Mouse (Mus musculus): ENCODE results near the gene Duoxa1. TPM values are rescaled to one million over a fixed set of nuclear protein-coding genes. Genes with fewer than 3 reads are reported as not detected.

The Duoxa1 gene
- polyA plus RNA-seq, 1 experiment, result 0.10 TPM

DNA sequence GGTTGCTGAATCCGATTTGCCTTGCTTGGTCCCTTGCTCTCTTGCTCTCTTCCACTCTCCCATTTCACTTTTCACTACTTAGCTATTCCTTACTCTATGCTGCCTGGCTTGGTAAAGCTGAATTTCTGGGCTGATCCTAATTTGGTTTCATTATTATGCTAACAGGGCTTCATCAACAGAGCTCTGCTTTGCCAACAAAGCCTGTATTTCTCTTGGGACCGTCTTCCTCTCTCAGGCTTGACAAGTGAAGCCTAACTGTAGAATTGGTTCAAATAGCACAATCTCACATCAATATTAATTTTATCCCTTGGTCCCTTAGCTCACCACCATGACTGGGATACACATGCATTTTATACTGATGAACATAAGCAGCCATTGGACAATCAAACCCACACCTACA lies 2.0 kb downstream of the Duoxa1 start:
- TF ChIP-seq CTCF (IDR thresholded peaks at IDR 0.05; ENCODE audit: extremely low read depth, insufficient read depth, low read length) (no peak), POLR2A (IDR thresholded peaks at IDR 0.05; ENCODE audit: extremely low read depth, insufficient read depth, low read length) (no peak)
- Histone ChIP-seq H3K4me3 (ENCODE audit: insufficient read depth, low read length) (no peak overlapping the region), H3K4me1 (ENCODE audit: control insufficient read depth, insufficient read depth, low read length) (no peaks in the 10 kb centered on the region; the same call in 1 of the 2 replicates), H3K27ac (ENCODE audit: insufficient read depth, low read length) (no peak overlapping the region)

DNA sequence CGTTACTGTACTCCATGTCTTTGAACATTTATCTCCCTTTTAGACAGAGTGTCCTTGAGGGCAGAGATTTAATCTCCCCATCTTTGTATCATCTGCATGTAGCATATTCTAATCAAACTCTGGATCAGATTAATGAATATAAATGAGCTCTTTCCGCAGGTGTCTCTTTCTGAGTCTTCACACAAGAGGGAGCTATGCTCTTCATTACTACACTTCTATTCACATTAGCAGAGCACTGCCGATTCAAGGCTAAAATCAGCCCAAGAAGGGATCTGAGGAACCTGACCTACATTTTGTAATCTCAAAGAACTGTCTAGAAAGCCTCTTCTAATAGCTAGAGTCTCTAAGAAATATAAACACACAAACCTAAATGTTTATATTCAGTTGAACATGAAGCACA lies 3.9 kb downstream of the Duoxa1 start:
- Histone ChIP-seq H3K4me1 (ENCODE audit: control insufficient read depth, insufficient read depth, low read length) (no peaks in the 10 kb centered on the region; the same call in 1 of the 2 replicates), H3K4me3 (ENCODE audit: insufficient read depth, low read length) (no peak overlapping the region), H3K27ac (ENCODE audit: insufficient read depth, low read length) (no peak overlapping the region)
- TF ChIP-seq CTCF (IDR thresholded peaks at IDR 0.05; ENCODE audit: extremely low read depth, insufficient read depth, low read length) (no peak), POLR2A (IDR thresholded peaks at IDR 0.05; ENCODE audit: extremely low read depth, insufficient read depth, low read length) (no peak)

DNA sequence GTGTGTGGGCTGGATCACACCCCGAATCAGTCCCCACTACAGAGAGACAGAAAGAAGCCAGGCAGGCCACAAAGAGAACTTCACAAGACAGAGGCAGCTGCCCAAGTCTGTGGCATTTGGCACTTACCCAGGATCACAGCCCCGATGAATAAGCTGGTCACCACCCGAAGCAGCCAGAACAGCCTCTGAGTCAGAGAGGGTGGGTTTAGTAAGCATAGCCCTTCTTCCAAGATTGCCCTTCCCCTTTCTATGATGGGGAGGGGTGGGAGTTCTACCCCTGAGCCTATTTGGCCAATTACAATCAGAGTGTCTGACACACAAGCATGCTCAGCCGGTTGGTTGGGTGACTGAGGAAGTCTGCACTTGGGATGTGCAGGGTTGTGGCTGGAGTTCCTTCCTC lies 7.3 kb downstream of the Duoxa1 start:
- Histone ChIP-seq H3K27ac (ENCODE audit: insufficient read depth, low read length) (no peak overlapping the region), H3K4me3 (ENCODE audit: insufficient read depth, low read length) (no peak overlapping the region), H3K4me1 (ENCODE audit: control insufficient read depth, insufficient read depth, low read length) (peaks cover under 1% of the 10 kb centered on the region; the same call in 1 of the 2 replicates)
- TF ChIP-seq POLR2A (IDR thresholded peaks at IDR 0.05; ENCODE audit: extremely low read depth, insufficient read depth, low read length), result no peak
- TF ChIP-seq CTCF (IDR thresholded peaks at IDR 0.05; ENCODE audit: extremely low read depth, insufficient read depth, low read length), result no peak

GRCm38 (mm10) chr2:122305097-122305892 lies 8.2 kb downstream of the Duoxa1 start:
- H3K4me1 ChIP-seq (ENCODE audit: control insufficient read depth, insufficient read depth, low read length), result peaks cover 2% of the 10 kb centered on the region; the same call in 1 of the 2 replicates
- no peak overlapping the region for H3K4me3 ChIP-seq (ENCODE audit: insufficient read depth, low read length)
- no peak for TF ChIP-seq POLR2A (IDR thresholded peaks at IDR 0.05; ENCODE audit: extremely low read depth, insufficient read depth, low read length)
- no peak for TF ChIP-seq CTCF (IDR thresholded peaks at IDR 0.05; ENCODE audit: extremely low read depth, insufficient read depth, low read length)
- no peak overlapping the region for H3K27ac ChIP-seq (ENCODE audit: insufficient read depth, low read length)

- TF ChIP-seq CTCF (IDR thresholded peaks at IDR 0.05; ENCODE audit: extremely low read depth, insufficient read depth, low read length) (no peak), POLR2A (IDR thresholded peaks at IDR 0.05; ENCODE audit: extremely low read depth, insufficient read depth, low read length) (no peak)
- no peak overlapping the region for H3K27ac ChIP-seq (ENCODE audit: insufficient read depth, low read length)
- peaks cover 2% of the 10 kb centered on the region; the same call in 1 of the 2 replicates for H3K4me1 ChIP-seq (ENCODE audit: control insufficient read depth, insufficient read depth, low read length)
- H3K4me3 ChIP-seq (ENCODE audit: insufficient read depth, low read length), result no peak overlapping the region
Measured at GRCm38 (mm10) chr2:122304544-122304943, 9.0 kb downstream of the Duoxa1 start.

GRCm38 (mm10) chr2:122302574-122303241 lies 10.8 kb downstream of the Duoxa1 start:
- TF ChIP-seq CTCF (IDR thresholded peaks at IDR 0.05; ENCODE audit: extremely low read depth, insufficient read depth, low read length) (peak; percentile 73), POLR2A (IDR thresholded peaks at IDR 0.05; ENCODE audit: extremely low read depth, insufficient read depth, low read length) (no peak)
- Histone ChIP-seq H3K4me1 (ENCODE audit: control insufficient read depth, insufficient read depth, low read length) (peaks cover 2% of the 10 kb centered on the region; the same call in 1 of the 2 replicates), H3K27ac (ENCODE audit: insufficient read depth, low read length) (no peak overlapping the region), H3K4me3 (ENCODE audit: insufficient read depth, low read length) (no peak overlapping the region)

DNA sequence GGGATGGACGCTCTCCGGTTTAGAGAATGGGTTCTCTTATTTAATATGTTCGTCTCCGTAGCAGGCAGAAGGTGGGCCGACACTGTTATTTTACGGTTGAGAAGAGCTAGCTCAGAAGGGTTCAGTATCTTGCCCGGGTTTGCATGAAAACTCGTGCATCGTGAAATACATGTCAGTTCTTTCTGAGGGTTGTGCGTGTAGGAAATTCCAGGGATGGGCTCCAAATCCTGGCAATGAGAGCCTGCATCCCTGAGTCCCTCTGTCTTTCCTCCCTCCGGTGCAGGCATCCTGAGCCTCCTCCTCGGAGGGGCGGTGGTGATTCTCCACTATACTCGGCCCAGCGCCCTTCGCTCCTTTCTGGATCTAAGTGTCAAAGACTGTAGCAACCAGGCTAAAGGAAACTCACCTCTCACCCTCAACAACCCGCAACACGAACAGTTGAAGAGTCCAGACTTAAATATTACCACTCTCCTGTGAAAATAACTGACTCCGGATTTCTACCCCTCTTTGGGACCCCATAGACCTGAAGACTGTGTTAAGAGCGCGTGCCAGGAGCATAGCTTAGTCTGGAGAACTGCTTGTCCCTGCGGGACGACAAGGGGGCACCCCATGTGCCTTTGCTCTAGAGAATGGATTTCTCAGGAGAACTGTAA lies 11.5 kb downstream of the Duoxa1 start:
- Histone ChIP-seq H3K4me3 (ENCODE audit: insufficient read depth, low read length) (peak overlapping the region; percentile 42), H3K4me1 (ENCODE audit: control insufficient read depth, insufficient read depth, low read length) (peaks cover 2% of the 10 kb centered on the region; the same call in 1 of the 2 replicates), H3K27ac (ENCODE audit: insufficient read depth, low read length) (no peak overlapping the region)
- no peak for TF ChIP-seq POLR2A (IDR thresholded peaks at IDR 0.05; ENCODE audit: extremely low read depth, insufficient read depth, low read length)
- TF ChIP-seq CTCF (IDR thresholded peaks at IDR 0.05; ENCODE audit: extremely low read depth, insufficient read depth, low read length), result no peak

DNA sequence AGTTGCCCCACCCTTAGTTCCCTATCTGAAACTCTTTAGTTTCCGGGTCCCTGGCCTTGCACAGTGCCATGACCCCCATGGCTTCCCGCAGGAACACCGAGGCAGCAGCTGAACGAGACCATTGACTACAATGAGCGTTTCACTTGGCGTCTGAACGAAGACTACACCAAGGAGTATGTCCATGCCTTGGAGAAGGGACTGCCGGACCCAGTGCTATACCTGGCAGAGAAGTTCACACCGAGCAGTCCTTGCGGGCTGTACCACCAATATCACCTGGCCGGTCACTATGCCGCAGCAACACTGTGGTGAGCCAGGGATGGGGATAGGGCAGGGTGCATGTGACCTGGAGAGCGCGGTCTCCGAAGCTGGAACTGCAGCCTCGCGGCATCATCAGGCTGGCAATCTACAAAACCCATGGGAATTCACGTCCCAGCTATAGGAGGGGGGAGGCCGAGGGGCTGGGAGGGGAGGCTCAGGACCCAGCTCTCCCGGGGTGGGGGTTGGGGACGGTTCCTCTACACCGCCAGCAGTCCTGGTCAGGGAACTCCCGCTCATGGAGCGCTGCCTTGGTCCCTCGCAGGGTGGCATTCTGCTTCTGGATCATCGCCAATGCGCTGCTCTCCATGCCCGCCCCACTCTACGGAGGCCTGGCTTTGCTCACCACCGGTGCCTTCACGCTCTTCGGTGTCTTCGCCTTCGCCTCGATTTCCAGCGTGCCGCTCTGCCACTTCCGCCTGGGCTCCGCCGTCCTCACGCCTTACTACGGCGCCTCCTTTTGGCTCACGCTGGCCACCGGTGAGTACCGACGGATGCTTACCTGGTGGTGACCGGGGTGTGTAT lies 12.2 kb downstream of the Duoxa1 start:
- TF ChIP-seq POLR2A (IDR thresholded peaks at IDR 0.05; ENCODE audit: extremely low read depth, insufficient read depth, low read length) (no peak), CTCF (IDR thresholded peaks at IDR 0.05; ENCODE audit: extremely low read depth, insufficient read depth, low read length) (no peak)
- H3K4me1 ChIP-seq (ENCODE audit: control insufficient read depth, insufficient read depth, low read length), result peaks cover 2% of the 10 kb centered on the region; the same call in 1 of the 2 replicates
- H3K27ac ChIP-seq (ENCODE audit: insufficient read depth, low read length), result no peak overlapping the region
- H3K4me3 ChIP-seq (ENCODE audit: insufficient read depth, low read length), result peak overlapping the region; percentile 42

DNA sequence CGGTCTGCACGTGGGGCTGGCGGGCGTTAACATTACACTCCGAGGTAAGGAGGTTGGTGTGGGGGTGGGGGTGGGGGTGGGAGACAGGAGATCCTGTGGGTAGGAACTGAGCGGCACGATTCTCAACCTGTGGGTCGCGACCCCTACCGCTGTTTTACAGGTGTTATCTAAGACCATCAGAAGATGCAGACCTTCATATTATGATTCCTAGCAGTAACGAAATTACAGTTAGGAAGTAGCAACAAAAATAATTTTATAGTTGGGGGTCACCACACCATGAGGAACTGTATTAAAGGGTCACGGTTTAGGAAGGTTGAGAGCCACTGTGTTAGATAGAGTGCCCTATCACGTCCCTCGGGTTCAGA lies 12.9 kb downstream of the Duoxa1 start:
- Histone ChIP-seq H3K4me3 (ENCODE audit: insufficient read depth, low read length) (no peak overlapping the region; the same call in 1 of the 2 replicates), H3K27ac (ENCODE audit: insufficient read depth, low read length) (no peak overlapping the region), H3K4me1 (ENCODE audit: control insufficient read depth, insufficient read depth, low read length) (peaks cover 2% of the 10 kb centered on the region; the same call in 1 of the 2 replicates)
- no peak for TF ChIP-seq CTCF (IDR thresholded peaks at IDR 0.05; ENCODE audit: extremely low read depth, insufficient read depth, low read length)
- TF ChIP-seq POLR2A (IDR thresholded peaks at IDR 0.05; ENCODE audit: extremely low read depth, insufficient read depth, low read length), result no peak

All from cortical plate, adult 2 months (tissue).